Mouse (Mus musculus) heart, postnatal 0 days (tissue): ENCODE measurements around the gene Coasy. TPM values are rescaled to one million over a fixed set of nuclear protein-coding genes. Genes with fewer than 3 reads are reported as not detected.
A peak's percentile ranks its signal among the peaks of the same experiment; 100 is the strongest.
"Not testable (repeated sequence)": the region's sequence is repeated elsewhere in the genome, so short reads cannot be mapped to it uniquely, and the experiment has no call there.

Experiments
- ATAC-seq: fragments of 200-750 bp; cut with Nextera tagmentation; 2 replicates; pipeline ENCODE4 v1.8.0; 2017; ENCODE audit warnings: low read depth, moderate number of reproducible peaks, moderate library complexity; ENCODE audit not compliant: insufficient read depth
- DNase-seq: peaks from one replicate; pipeline ENCODE4 v3.0.0-alpha.2; 2016; ENCODE audit warnings: low spot score
- H3K27ac ChIP-seq: fragments of 300-500 bp; sonication (generic); 2 replicates; pipeline ENCODE4 v1.5.1; 2014; ENCODE audit warnings: low read depth, mild to moderate bottlenecking
- H3K27me3 ChIP-seq: fragments of 300-500 bp; sonication (generic); 2 replicates; pipeline ENCODE4 v1.6.1; 2014; ENCODE audit warnings: low read length, mixed read lengths; ENCODE audit not compliant: control insufficient read depth, insufficient read depth
- H3K36me3 ChIP-seq: fragments of 300-500 bp; sonication (generic); replicated peaks from 2 replicates; pipeline ENCODE4 v1.6.1; 2014; ENCODE audit warnings: low read length, mixed read lengths; ENCODE audit not compliant: control insufficient read depth, insufficient read depth
- H3K4me1 ChIP-seq: fragments of 300-500 bp; sonication (generic); 2 replicates; pipeline ENCODE4 v1.6.1; 2014; ENCODE audit warnings: antibody characterized with exemption; ENCODE audit not compliant: control insufficient read depth, insufficient read depth
- H3K4me2 ChIP-seq: fragments of 300-500 bp; sonication (generic); 2 replicates; pipeline ENCODE4 v1.6.1; 2014; ENCODE audit warnings: low read depth, mild to moderate bottlenecking, low read length, moderate library complexity
- H3K4me3 ChIP-seq: fragments of 300-500 bp; sonication (generic); 2 replicates; pipeline ENCODE4 v1.5.1; 2014; ENCODE audit warnings: low read depth, low read length
- H3K9ac ChIP-seq: fragments of 300-500 bp; sonication (generic); replicated peaks from 2 replicates; pipeline ENCODE4 v1.6.1; 2014; ENCODE audit warnings: low read depth, low read length, mixed read lengths
- H3K9me3 ChIP-seq: fragments of 300-500 bp; sonication (generic); replicated peaks from 2 replicates; pipeline ENCODE4 v1.6.1; 2016; ENCODE audit warnings: low read length; ENCODE audit not compliant: control insufficient read depth
- CTCF ChIP-seq: IDR thresholded peaks from 2 replicates; pipeline ENCODE4 v1.5.1; 2016; ENCODE audit warnings: antibody characterized with exemption, control low read depth, low read depth
- EP300 ChIP-seq: IDR thresholded peaks from 2 replicates; pipeline ENCODE4 v1.6.1; 2016; ENCODE audit warnings: antibody characterized with exemption, low read depth
- WGBS: fragments of 180-500 bp; shearing (Covaris S2); extraction: QIAGEN DNeasy Blood & Tissue Kit; methylation state at CpG from one replicate; pipeline ENCODE4 v1.1.7; 2014; 5-methylcytosine and 5-hydroxymethylcytosine counted together
- polyA plus RNA-seq: library from polyadenylated mRNA; unstranded; fragments of >200 nt; fragmentation: Nextera tagmentation; extraction: Ambion mirVana; gene quantifications from 2 replicates; pipeline ENCODE4 v1.2.1, GENCODE M21; 2015
- total RNA-seq: library from RNA; depleted of rRNA; stranded (reverse); fragments of >200 nt; gene quantifications from 2 replicates; pipeline ENCODE4 v1.2.3, GENCODE M21; 2014; ENCODE audit warnings: low replicate concordance

Coasy gene
- total and polyA plus RNA-seq, 2 experiments from 2014 or later: 26.9 to 64.1 TPM

GRCm38 (mm10) chr11:101119761-101120544 is 37.6 kb downstream of the Coasy start, which contains the start of the genes Retreg3 and Tubg1:
Retreg3 (minus strand) TSS chr11:101119893.
Tubg1 (plus strand) TSS chr11:101119938.
- Histone ChIP-seq H3K27me3 (no peaks in the 10 kb centered on the region), H3K9ac (peak within 1 kb of the TSS; percentile 88), H3K27ac (peak within 1 kb of the TSS; percentile 89), H3K4me1 (peaks cover 24% of the 10 kb centered on the region), H3K4me2 (peak within 1 kb of the TSS; percentile 84), H3K4me3 (peak within 1 kb of the TSS; percentile 74), H3K36me3 (peaks cover 18% of the 10 kb centered on the region), H3K9me3 (no peaks in the 10 kb centered on the region)
- ATAC-seq (peak; percentile 97), DNase-seq (peak; percentile 97)
- no peak for TF ChIP-seq EP300
- no peak for TF ChIP-seq CTCF
- under 1% methylated on average over 61 of the region's 61 CpGs for WGBS

- Histone ChIP-seq H3K4me3 (peak overlapping the region; percentile 74), H3K27me3 (no peaks in the 10 kb centered on the region), H3K36me3 (peaks cover 24% of the 10 kb centered on the region), H3K9ac (peak overlapping the region; percentile 55), H3K4me1 (peaks cover 24% of the 10 kb centered on the region), H3K9me3 (no peaks in the 10 kb centered on the region), H3K27ac (peak overlapping the region; percentile 81), H3K4me2 (peak overlapping the region; percentile 73)
- no peak for TF ChIP-seq EP300
- no peak for TF ChIP-seq CTCF
- ATAC-seq: no peak
- no peak for DNase-seq
- WGBS: 19% methylated on average over 19 of the region's 19 CpGs
These were observed 38.3 kb downstream of the Coasy start for GRCm38 (mm10) chr11:101120545-101121188.

GRCm38 (mm10) chr11:101124494-101124893 is 42.1 kb downstream of the Coasy start:
- WGBS: 95% methylated on average over 8 of the region's 8 CpGs
- H3K36me3 ChIP-seq: peaks cover 36% of the 10 kb centered on the region
- H3K4me2 ChIP-seq: not testable (repeated sequence)

GRCm38 (mm10) chr11:101125008-101125407 is 42.6 kb downstream of the Coasy start:
- H3K4me2 ChIP-seq, H3K9me3 ChIP-seq, DNase-seq, H3K27ac ChIP-seq, H3K9ac ChIP-seq, H3K27me3 ChIP-seq, ATAC-seq, H3K4me1 ChIP-seq, H3K4me3 ChIP-seq: not testable (repeated sequence)
- WGBS: 90% methylated on average over 7 of the region's 9 CpGs
- H3K36me3 ChIP-seq: peaks cover 36% of the 10 kb centered on the region

More at GRCm38 (mm10) chr11:101124494-101124893, 42.1 kb downstream of the Coasy start:
- H3K9me3 ChIP-seq, DNase-seq, ATAC-seq, H3K9ac ChIP-seq, H3K27me3 ChIP-seq, H3K4me3 ChIP-seq, H3K27ac ChIP-seq, H3K4me1 ChIP-seq: not testable (repeated sequence)

- no peak overlapping the region for H3K9ac ChIP-seq
- no peak overlapping the region for H3K27ac ChIP-seq
- 61% methylated on average over 1 of the region's 1 CpGs for WGBS
- peaks cover 36% of the 10 kb centered on the region for H3K36me3 ChIP-seq
- ATAC-seq (no peak), DNase-seq (no peak)
- H3K4me1 ChIP-seq: peaks cover 8% of the 10 kb centered on the region; the same call in 1 of the 2 replicates
- H3K27me3 ChIP-seq: no peaks in the 10 kb centered on the region
- H3K4me2 ChIP-seq: no peak overlapping the region
- H3K9me3 ChIP-seq: no peaks in the 10 kb centered on the region
- no peak overlapping the region for H3K4me3 ChIP-seq
- no peak for TF ChIP-seq CTCF
- no peak for TF ChIP-seq EP300
These were observed 44.7 kb downstream of the Coasy start for GRCm38 (mm10) chr11:101127075-101127474.
